Mouse (Mus musculus): ENCODE measurements at regions not wholly inside any gene's neighbourhood (a gene's known extent, or its start where the extent isn't known, plus 50 kb on each side); places are given as distances from the start of the nearest gene placed in this dataset.
A peak's percentile ranks its signal among the peaks of the same experiment; 100 is the strongest.
"Not testable (repeated sequence)": the region's sequence is repeated elsewhere in the genome, so short reads cannot be mapped to it uniquely, and the experiment has no call there.

DNA sequence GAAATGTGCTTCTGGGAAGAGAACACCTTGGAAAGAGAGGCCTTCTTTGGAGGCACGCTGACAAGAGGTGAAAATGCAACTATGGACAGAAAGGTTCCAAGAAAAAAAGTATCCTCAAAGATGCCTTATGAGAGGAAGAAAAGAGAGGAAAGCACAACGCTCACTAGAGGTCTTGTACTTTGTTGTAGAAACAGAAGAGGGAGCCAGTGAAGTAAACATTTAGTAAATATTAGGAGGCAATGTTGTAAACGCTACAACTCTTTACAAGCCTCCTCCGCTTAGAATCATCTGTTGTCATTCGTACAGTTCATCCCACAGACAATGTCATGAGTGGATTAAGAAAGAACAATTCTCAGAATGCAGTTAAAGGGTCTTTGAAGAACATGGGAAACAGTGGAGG lies 77.4 kb downstream of the Tfpi2 start:
- H3K36me3 ChIP-seq (ENCODE audit: insufficient read depth) = no peaks in the 10 kb centered on the region
- H3K9ac ChIP-seq = no peak overlapping the region
- H3K4me1 ChIP-seq (ENCODE audit: insufficient read depth) = no peaks in the 10 kb centered on the region
- no peak overlapping the region for H3K4me3 ChIP-seq (ENCODE audit: low read depth, low read length)
- no peak overlapping the region for H3K27ac ChIP-seq (ENCODE audit: low read depth, low read length)
- TF ChIP-seq CTCF (IDR thresholded peaks at IDR 0.05; ENCODE audit: low read depth) = no peak
- H3K27me3 ChIP-seq (ENCODE audit: insufficient read depth, low read length) = no peaks in the 10 kb centered on the region
- ATAC-seq = no peak
- 63% methylated on average over 5 of the region's 5 CpGs for WGBS
- no peaks in the 10 kb centered on the region for H3K9me3 ChIP-seq (ENCODE audit: low read length)
- DNase-seq = no peak
- H3K4me2 ChIP-seq (ENCODE audit: low read depth) = no peak overlapping the region

- 92% methylated on average over 10 of the region's 10 CpGs for WGBS
- H3K27ac ChIP-seq (ENCODE audit: low read depth, low read length) = no peak overlapping the region
- no peak overlapping the region for H3K9ac ChIP-seq
- H3K27me3 ChIP-seq (ENCODE audit: insufficient read depth, low read length) = no peaks in the 10 kb centered on the region
- DNase-seq (no peak), ATAC-seq (no peak)
- no peak overlapping the region for H3K4me2 ChIP-seq (ENCODE audit: low read depth)
- TF ChIP-seq CTCF (IDR thresholded peaks at IDR 0.05; ENCODE audit: low read depth) = no peak
- H3K36me3 ChIP-seq (ENCODE audit: insufficient read depth) = no peaks in the 10 kb centered on the region
- no peak overlapping the region for H3K4me3 ChIP-seq (ENCODE audit: low read depth, low read length)
- no peaks in the 10 kb centered on the region for H3K9me3 ChIP-seq (ENCODE audit: low read length)
- H3K4me1 ChIP-seq (ENCODE audit: insufficient read depth) = no peaks in the 10 kb centered on the region
Measured at GRCm38 (mm10) chr6:3904704-3905103, 84.0 kb downstream of the Tfpi2 start.

DNA sequence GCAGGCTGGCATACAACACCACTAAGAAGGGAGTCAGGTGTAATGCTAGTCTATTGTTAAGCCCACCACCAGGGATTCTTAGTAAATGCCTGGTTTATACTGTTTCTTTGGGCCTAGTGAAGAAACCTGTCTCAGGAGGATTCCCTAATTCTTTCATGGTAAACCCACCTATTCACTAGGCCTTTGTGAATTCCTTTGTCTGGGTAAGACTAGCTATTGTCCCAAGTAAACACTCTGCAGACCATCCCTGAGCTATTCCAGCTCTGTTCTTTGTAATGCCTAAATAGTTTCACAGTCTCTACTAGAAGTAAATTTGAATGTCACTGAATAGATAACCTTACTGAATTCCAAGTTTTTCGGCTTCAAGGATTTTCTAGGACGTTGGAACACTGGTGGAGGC lies 111.3 kb upstream of the Calcr start:
- not testable (repeated sequence) for H3K4me2 ChIP-seq (ENCODE audit: low read depth); H3K27me3 ChIP-seq (ENCODE audit: insufficient read depth, low read length); H3K4me3 ChIP-seq (ENCODE audit: low read depth, low read length); H3K4me1 ChIP-seq (ENCODE audit: insufficient read depth); DNase-seq; H3K27ac ChIP-seq (ENCODE audit: low read depth, low read length); ATAC-seq; H3K9ac ChIP-seq; H3K9me3 ChIP-seq (ENCODE audit: low read length); H3K36me3 ChIP-seq (ENCODE audit: insufficient read depth)
- WGBS = 60% methylated on average over 2 of the region's 2 CpGs

- H3K4me2 ChIP-seq (ENCODE audit: low read depth); ATAC-seq; H3K4me1 ChIP-seq (ENCODE audit: insufficient read depth); H3K9ac ChIP-seq; H3K9me3 ChIP-seq (ENCODE audit: low read length); DNase-seq; H3K36me3 ChIP-seq (ENCODE audit: insufficient read depth); H3K27ac ChIP-seq (ENCODE audit: low read depth, low read length); H3K4me3 ChIP-seq (ENCODE audit: low read depth, low read length); H3K27me3 ChIP-seq (ENCODE audit: insufficient read depth, low read length): not testable (repeated sequence)
- 26% methylated on average over 1 of the region's 1 CpGs for WGBS
Measured at GRCm38 (mm10) chr6:3874826-3875225, 110.3 kb upstream of the Calcr start.

GRCm38 (mm10) chr6:3861046-3861445 lies 96.5 kb upstream of the Calcr start:
- Histone ChIP-seq H3K36me3 (ENCODE audit: insufficient read depth) (no peaks in the 10 kb centered on the region), H3K4me2 (ENCODE audit: low read depth) (no peak overlapping the region), H3K9ac (no peak overlapping the region), H3K27me3 (ENCODE audit: insufficient read depth, low read length) (no peaks in the 10 kb centered on the region), H3K27ac (ENCODE audit: low read depth, low read length) (no peak overlapping the region), H3K4me3 (ENCODE audit: low read depth, low read length) (no peak overlapping the region), H3K4me1 (ENCODE audit: insufficient read depth) (no peaks in the 10 kb centered on the region), H3K9me3 (ENCODE audit: low read length) (no peaks in the 10 kb centered on the region)
- peak; percentile 96 for ATAC-seq
- 54% methylated on average over 5 of the region's 5 CpGs for WGBS
- TF ChIP-seq CTCF (IDR thresholded peaks at IDR 0.05; ENCODE audit: low read depth) = no peak
- DNase-seq = peak; percentile 63

DNA sequence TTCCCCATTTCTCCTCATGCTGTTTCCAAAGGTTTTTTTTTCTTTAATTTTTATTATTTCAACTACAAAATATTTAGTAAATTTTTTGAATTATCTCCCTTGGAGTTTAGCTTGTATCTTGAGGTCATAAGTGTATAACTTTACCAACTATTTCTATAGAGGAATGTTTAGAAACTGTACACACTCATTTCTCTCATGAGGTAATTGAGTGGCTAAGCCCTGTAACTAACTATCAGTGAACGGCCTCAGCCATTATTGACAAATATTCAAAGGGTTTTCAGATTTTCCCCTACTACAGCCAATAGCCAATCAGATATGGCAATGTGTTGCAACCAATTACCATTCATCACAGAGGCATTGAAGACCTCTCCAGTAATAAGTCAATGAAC lies 96.1 kb upstream of the Calcr start:
- WGBS = 74% methylated on average over 1 of the region's 1 CpGs
- ATAC-seq (no peak), DNase-seq (no peak)
- no peak overlapping the region for H3K4me2 ChIP-seq (ENCODE audit: low read depth)
- no peaks in the 10 kb centered on the region for H3K27me3 ChIP-seq (ENCODE audit: insufficient read depth, low read length)
- no peak overlapping the region for H3K9ac ChIP-seq
- H3K4me1 ChIP-seq (ENCODE audit: insufficient read depth) = no peaks in the 10 kb centered on the region
- H3K9me3 ChIP-seq (ENCODE audit: low read length) = no peaks in the 10 kb centered on the region
- H3K4me3 ChIP-seq (ENCODE audit: low read depth, low read length) = no peak overlapping the region
- H3K27ac ChIP-seq (ENCODE audit: low read depth, low read length) = no peak overlapping the region
- H3K36me3 ChIP-seq (ENCODE audit: insufficient read depth) = no peaks in the 10 kb centered on the region
- TF ChIP-seq CTCF (IDR thresholded peaks at IDR 0.05; ENCODE audit: low read depth) = no peak

- DNase-seq (no peak), ATAC-seq (no peak)
- Histone ChIP-seq H3K4me1 (ENCODE audit: insufficient read depth) (no peaks in the 10 kb centered on the region), H3K36me3 (ENCODE audit: insufficient read depth) (no peaks in the 10 kb centered on the region), H3K9ac (no peak overlapping the region), H3K27ac (ENCODE audit: low read depth, low read length) (no peak overlapping the region), H3K4me3 (ENCODE audit: low read depth, low read length) (no peak overlapping the region), H3K4me2 (ENCODE audit: low read depth) (no peak overlapping the region), H3K9me3 (ENCODE audit: low read length) (no peaks in the 10 kb centered on the region), H3K27me3 (ENCODE audit: insufficient read depth, low read length) (no peaks in the 10 kb centered on the region)
- 84% methylated on average over 4 of the region's 4 CpGs for WGBS
- TF ChIP-seq CTCF (IDR thresholded peaks at IDR 0.05; ENCODE audit: low read depth) = no peak
Measured at GRCm38 (mm10) chr6:3859942-3860586, 95.5 kb upstream of the Calcr start.

DNA sequence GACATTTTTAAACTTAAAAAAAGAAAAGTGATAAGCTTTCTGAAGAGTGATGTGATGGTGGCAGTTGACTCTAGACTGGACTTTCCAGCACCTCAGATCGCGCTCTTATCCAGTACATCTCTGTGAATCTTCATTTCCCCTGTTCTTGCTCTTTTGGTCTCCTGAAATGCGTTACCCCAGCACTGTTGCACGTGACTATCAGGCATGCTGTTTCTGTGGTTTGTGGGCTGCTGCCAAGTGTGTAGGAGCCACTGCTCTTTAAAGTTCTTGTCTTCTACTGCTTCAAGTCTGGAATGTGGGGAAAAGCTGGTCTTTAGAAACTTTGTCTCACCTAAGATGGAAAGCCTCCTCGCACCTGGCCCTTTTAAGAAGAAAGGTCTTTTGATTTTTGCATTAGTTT lies 85.6 kb upstream of the Calcr start:
- no peak for DNase-seq

More for the DNA sequence above, 85.6 kb upstream of the Calcr start:
- no peak overlapping the region for H3K9ac ChIP-seq
- H3K27me3 ChIP-seq (ENCODE audit: insufficient read depth, low read length) = no peaks in the 10 kb centered on the region
- H3K4me3 ChIP-seq (ENCODE audit: low read depth, low read length) = no peak overlapping the region
- no peaks in the 10 kb centered on the region for H3K9me3 ChIP-seq (ENCODE audit: low read length)
- TF ChIP-seq CTCF (IDR thresholded peaks at IDR 0.05; ENCODE audit: low read depth) = no peak
- H3K4me1 ChIP-seq (ENCODE audit: insufficient read depth) = no peaks in the 10 kb centered on the region
- 88% methylated on average over 5 of the region's 5 CpGs for WGBS
- no peak for ATAC-seq
- no peaks in the 10 kb centered on the region for H3K36me3 ChIP-seq (ENCODE audit: insufficient read depth)
- no peak overlapping the region for H3K27ac ChIP-seq (ENCODE audit: low read depth, low read length)
- no peak overlapping the region for H3K4me2 ChIP-seq (ENCODE audit: low read depth)
